Mouse (Mus musculus) embryonic facial prominence, embryonic 12.5 days (tissue): ENCODE results near the gene Pex1. TPM values are rescaled to one million over a fixed set of nuclear protein-coding genes. Genes with fewer than 3 reads are reported as not detected.

Experiments
- ATAC-seq: fragments of 200-750 bp; cut with Nextera tagmentation; 2 replicates; pipeline ENCODE4 v1.8.0; 2017; ENCODE audit not compliant: insufficient number of reproducible peaks, insufficient read depth, low FRiP score, low TSS enrichment
- H3K27ac ChIP-seq: fragments of 300-500 bp; sonication (generic); 2 replicates; pipeline ENCODE4 v1.5.1; 2016; ENCODE audit warnings: mild to moderate bottlenecking
- H3K27me3 ChIP-seq: fragments of 300-500 bp; sonication (generic); 2 replicates; pipeline ENCODE4 v1.6.1; 2016; ENCODE audit warnings: mild to moderate bottlenecking, moderate library complexity
- H3K36me3 ChIP-seq: fragments of 300-500 bp; sonication (generic); 2 replicates; pipeline ENCODE4 v1.6.1; 2016; ENCODE audit warnings: mild to moderate bottlenecking
- H3K4me1 ChIP-seq: fragments of 300-500 bp; sonication (generic); 2 replicates; pipeline ENCODE4 v1.6.1; 2016
- H3K4me2 ChIP-seq: fragments of 300-500 bp; sonication (generic); replicated peaks from 2 replicates; pipeline ENCODE4 v1.6.1; 2016; ENCODE audit warnings: mild to moderate bottlenecking, moderate library complexity
- H3K4me3 ChIP-seq: fragments of 300-500 bp; sonication (generic); 2 replicates; pipeline ENCODE4 v1.5.1; 2016; ENCODE audit warnings: mild to moderate bottlenecking
- H3K9ac ChIP-seq: fragments of 300-500 bp; sonication (generic); 2 replicates; pipeline ENCODE4 v1.6.1; 2016; ENCODE audit warnings: mild to moderate bottlenecking, moderate library complexity
- H3K9me3 ChIP-seq: fragments of 300-500 bp; sonication (generic); 2 replicates; pipeline ENCODE4 v1.6.1; 2016; ENCODE audit warnings: mild to moderate bottlenecking, moderate library complexity
- WGBS: fragments of 180-500 bp; shearing (Covaris S2); methylation state at CpG from one replicate; pipeline ENCODE4 v1.1.7; 2016; 5-methylcytosine and 5-hydroxymethylcytosine counted together
- microRNA-seq: library from miRNA; unstranded; fragments of <30 nt; microRNA quantifications from one replicate; pipeline ENCODE4, GENCODE M21; 2017
- polyA plus RNA-seq: library from polyadenylated mRNA; unstranded; fragments of >200 nt; fragmentation: Nextera tagmentation; extraction: Ambion mirVana; gene quantifications from 2 replicates; pipeline ENCODE4 v1.2.1, GENCODE M21; 2016

Gene Pex1
- polyA plus RNA-seq, 1 experiment from 2014 or later: 16.7 TPM

DNA sequence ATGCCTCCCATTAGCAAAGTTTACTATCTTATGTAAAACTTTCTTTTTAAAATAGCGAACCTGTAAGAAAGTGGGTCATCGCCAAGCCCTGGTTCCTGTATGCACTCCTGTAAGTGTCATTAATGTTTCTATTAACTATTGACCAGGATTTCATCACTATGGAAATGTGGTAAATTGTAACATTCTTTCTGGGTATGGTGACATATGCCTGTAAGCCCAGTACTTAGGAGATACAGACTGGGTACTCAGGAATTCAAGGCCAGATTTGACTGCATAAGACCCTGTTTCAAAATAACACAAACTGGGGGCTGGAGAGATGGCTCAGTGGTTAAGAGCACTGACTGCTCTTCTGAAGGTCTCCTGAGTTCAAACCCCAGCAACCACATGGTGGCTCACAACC, 69.4 kb downstream of the Pex1 start:
- Histone ChIP-seq H3K9me3 (no peaks in the 10 kb centered on the region), H3K9ac (no peak overlapping the region), H3K4me1 (peaks cover 11% of the 10 kb centered on the region; the same call in 1 of the 2 replicates), H3K4me3 (no peak overlapping the region), H3K36me3 (no peaks in the 10 kb centered on the region), H3K4me2 (no peak overlapping the region), H3K27ac (no peak overlapping the region), H3K27me3 (no peaks in the 10 kb centered on the region)
- WGBS: 91% methylated on average over 2 of the region's 2 CpGs
- ATAC-seq: no peak

DNA sequence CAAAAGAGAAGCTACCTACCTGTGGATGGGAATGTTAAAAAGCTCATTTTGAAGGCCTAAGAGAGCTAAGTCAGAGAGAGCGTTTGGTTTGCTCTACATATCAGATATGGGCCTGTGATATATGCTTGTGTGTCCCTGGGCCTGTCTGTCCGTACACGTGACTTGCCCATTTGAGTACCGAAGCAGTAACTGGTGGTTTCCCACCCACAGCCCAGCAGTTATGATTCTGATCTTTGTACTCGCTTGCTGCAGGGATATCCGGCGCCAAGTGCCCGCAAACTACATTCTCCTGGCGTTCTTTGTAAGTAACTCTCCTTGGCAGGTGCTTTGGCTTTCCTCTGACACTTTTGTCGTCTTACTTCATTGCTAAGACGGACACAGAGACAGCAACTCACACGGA, 70.7 kb downstream of the Pex1 start:
- H3K27me3 ChIP-seq: no peaks in the 10 kb centered on the region
- H3K4me1 ChIP-seq: peaks cover 11% of the 10 kb centered on the region; the same call in 1 of the 2 replicates
- H3K9me3 ChIP-seq: no peaks in the 10 kb centered on the region
- 80% methylated on average over 12 of the region's 12 CpGs for WGBS
- H3K9ac ChIP-seq: no peak overlapping the region
- no peaks in the 10 kb centered on the region for H3K36me3 ChIP-seq
- H3K27ac ChIP-seq: no peak overlapping the region
- ATAC-seq: no peak
- no peak overlapping the region for H3K4me3 ChIP-seq
- H3K4me2 ChIP-seq: no peak overlapping the region

DNA sequence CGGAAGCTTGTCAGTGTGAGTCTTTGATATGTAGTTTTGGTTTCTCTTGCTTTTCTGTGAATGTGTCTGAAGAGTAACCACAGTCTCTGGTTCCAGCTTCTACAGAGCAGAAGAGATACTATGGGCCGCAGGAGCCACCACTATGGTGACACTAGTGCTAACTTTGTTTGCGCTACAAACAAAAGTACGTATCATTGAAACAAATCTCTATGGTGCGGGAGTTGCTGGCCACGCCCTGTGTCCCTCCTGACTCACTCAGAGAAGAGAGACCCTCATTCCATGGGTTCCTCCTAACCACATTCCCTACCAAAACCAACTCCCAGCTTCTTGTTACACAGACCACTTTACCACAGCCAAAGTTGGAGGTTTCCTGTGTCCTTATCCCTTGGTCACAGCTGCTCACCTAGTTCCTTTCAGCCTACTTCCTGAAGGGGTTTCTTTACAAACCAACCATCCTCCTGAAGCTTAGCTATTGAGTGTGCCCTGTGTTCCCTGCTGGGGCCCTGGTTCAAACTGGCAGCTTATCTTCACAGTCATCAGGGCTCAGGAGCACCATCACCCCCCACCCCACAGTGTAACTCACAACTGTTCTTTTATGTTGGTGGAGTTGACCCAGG, 74.2 kb downstream of the Pex1 start:
- Histone ChIP-seq H3K36me3 (no peaks in the 10 kb centered on the region), H3K4me1 (peaks cover 11% of the 10 kb centered on the region; the same call in 1 of the 2 replicates), H3K4me3 (no peak overlapping the region), H3K9ac (no peak overlapping the region), H3K27ac (no peak overlapping the region), H3K4me2 (no peak overlapping the region), H3K9me3 (no peaks in the 10 kb centered on the region), H3K27me3 (no peaks in the 10 kb centered on the region)
- WGBS: 92% methylated on average over 6 of the region's 6 CpGs
- no peak for ATAC-seq

Small RNAs within 50 kb of the gene (microRNA-seq; reads per million reads assigned to microRNA genes)
- gene Gm26238: not detected

Other genes starting within 250 kb of the Pex1 start
- gene Fam133b, start 52.2 kb upstream of the Pex1 start, polyA plus RNA-seq: 39.3 and 39.4 TPM in 2 replicates
- 3.0 and 4.3 TPM in 2 replicates for gene 1700109H08Rik, start 24.5 kb upstream of the Pex1 start, polyA plus RNA-seq
- 14.6 and 18.0 TPM in 2 replicates for gene Rbm48, start 519 bp downstream of the Pex1 start, polyA plus RNA-seq
- gene Tmbim7, start 55.1 kb downstream of the Pex1 start, polyA plus RNA-seq: not detected in 2 replicates
- gene Gatad1, start 61.1 kb downstream of the Pex1 start, polyA plus RNA-seq: 66.3 and 71.2 TPM in 2 replicates
- 16.2 and 19.1 TPM in 2 replicates for gene Ankib1, start 206.9 kb downstream of the Pex1 start, polyA plus RNA-seq
- gene Krit1, start 207.1 kb downstream of the Pex1 start, polyA plus RNA-seq: 67.0 and 68.9 TPM in 2 replicates
- 0.11 and 0.14 TPM in 2 replicates for gene Lrrd1, start 249.1 kb downstream of the Pex1 start, polyA plus RNA-seq